Mouse (Mus musculus) v-Abl transformed pro-B cells (cell line): ENCODE results near the gene Zp1.

Experiments
- in situ Hi-C, 2 experiments: fragments of 400-800 bp; cut with MboI; formaldehyde crosslinking; loops; one replicate each; pipeline ENCODE4 v1.15.1; 2025; ENCODE audit not compliant: unreplicated experiment in 2 of 2

Gene Zp1

GRCm38 (mm10) chr19:10880975-10881425, 39.4 kb downstream of the Zp1 start:
- in situ Hi-C loops: loop anchor here (5.0 kb wide), 2 partner anchors 39 to 164 kb away; no protein-coding TSS in a partner anchor

- in situ Hi-C loops: loop anchor here (5.0 kb wide), 2 partner anchors 38 to 163 kb away; no protein-coding TSS in a partner anchor
These were observed 40.1 kb downstream of the Zp1 start for GRCm38 (mm10) chr19:10880085-10880974.

DNA sequence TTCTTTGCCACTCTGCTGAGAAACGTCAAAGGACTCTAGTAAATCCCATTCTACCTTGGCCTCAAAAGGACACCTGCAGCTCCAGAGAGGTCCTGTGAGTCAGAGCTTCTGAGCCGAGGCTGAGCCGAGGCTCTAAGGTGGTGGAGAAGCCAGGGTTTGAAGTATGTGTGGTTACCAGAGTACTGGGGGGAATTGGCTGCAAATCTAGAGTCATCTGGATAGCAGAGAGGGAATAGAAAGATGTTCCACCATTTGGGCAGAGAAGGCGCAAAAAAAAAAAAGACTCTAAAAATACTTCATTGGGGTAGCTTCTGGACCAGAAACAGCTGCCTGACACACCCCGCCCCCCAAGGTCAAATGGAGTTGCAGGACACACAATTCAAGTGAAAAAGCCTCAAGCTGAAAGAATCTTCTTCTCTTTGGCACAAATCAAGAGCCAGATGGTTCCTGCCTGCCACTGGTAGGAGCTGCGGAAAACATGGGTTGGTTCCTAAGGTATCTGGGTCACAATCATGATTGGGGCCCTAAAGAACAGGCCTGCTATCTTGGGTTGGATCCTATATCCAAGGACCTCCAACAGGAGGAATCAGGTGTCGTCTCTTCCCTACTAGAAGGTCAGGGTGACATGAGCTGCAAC, 42.1 kb downstream of the Zp1 start:
- in situ Hi-C loops: loop anchor here (5.0 kb wide), 2 partner anchors 36 to 161 kb away; no protein-coding TSS in a partner anchor

GRCm38 (mm10) chr19:10871328-10871961, 49.0 kb downstream of the Zp1 start:
- in situ Hi-C loops: no loop called here

DNA sequence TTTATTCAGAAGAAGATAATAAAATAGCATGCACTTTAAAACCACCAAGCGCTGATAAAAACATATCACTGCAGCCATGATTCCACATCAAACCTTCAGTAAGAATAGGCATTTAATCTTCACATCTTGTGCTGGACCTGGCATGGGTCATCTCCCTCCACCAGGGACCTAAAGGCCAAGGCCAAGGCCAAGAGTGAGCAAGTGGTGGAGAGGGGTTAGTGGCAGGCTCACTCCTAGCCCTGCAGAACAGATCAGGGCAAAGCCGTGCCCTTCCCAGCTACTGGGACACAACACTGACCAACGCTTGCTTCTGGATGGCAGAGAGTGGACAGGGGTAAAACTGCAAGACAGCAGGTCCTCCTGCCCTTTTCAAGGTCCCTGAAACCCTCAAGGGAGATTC, 49.8 kb downstream of the Zp1 start:
- in situ Hi-C loops: no loop called here

- in situ Hi-C loops: no loop called here
These were observed 50.4 kb downstream of the Zp1 start, which contains the start of gene Tmem132a for GRCm38 (mm10) chr19:10869886-10870527. Gene Tmem132a, minus strand, starts transcription at chr19:10869940.

DNA sequence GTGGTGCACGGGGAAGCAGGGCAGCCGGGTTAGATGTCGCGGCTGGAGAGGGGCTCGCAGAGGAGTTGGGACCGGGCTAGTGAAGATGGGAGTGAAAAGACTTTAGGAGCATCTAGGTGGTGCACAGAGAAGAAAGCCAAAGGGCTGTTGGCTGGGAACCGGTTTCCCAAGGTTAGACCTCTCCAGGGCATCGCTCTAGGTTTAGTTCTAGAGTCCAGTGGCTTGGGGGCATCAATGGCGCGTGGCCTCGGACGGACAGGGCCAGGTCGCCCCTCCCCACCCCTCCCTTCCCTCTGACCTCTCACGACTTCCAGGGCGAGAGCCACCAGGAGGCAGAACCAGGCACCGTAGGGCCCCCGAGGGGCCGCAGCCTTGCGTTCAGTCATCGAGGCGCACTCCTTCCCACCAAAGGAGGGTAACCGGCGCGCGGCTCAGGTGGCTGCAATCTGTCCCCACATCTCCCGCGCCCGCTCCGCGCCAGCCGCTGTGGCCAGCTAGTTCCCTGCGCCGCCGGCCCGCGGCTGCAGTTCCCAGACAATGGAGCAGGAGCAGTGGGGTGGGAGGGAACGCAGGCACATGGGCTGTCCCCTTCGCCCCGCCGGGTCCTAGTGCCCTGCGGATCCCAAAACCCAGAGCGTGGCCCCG, 51.1 kb downstream of the Zp1 start:
- in situ Hi-C loops: no loop called here

DNA sequence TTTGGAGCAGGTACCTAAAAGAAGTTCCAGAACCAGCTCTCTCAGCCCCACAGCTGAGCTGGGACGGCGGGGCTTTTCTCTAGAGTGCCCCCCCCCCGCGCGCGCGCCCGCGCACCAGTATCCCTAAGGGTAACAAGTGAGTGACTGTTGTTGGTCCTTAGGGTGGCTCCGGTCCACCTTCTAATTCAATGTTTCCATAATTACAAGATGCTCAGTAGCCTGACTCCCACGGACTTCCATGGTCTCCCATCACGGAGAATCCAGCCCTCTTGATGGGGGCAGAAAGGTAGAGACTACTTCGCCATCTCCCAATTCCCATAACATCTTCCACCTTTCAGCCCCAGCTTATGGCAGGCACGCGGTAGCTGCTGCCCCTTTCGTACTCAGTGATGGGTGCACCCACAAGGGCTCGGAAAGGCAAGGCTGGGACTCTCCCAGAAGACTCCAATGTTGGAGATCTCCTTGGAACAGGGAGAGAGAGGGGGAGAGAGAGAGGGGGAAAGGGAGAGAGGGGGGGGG, 51.8 kb downstream of the Zp1 start:
- in situ Hi-C loops: no loop called here

DNA sequence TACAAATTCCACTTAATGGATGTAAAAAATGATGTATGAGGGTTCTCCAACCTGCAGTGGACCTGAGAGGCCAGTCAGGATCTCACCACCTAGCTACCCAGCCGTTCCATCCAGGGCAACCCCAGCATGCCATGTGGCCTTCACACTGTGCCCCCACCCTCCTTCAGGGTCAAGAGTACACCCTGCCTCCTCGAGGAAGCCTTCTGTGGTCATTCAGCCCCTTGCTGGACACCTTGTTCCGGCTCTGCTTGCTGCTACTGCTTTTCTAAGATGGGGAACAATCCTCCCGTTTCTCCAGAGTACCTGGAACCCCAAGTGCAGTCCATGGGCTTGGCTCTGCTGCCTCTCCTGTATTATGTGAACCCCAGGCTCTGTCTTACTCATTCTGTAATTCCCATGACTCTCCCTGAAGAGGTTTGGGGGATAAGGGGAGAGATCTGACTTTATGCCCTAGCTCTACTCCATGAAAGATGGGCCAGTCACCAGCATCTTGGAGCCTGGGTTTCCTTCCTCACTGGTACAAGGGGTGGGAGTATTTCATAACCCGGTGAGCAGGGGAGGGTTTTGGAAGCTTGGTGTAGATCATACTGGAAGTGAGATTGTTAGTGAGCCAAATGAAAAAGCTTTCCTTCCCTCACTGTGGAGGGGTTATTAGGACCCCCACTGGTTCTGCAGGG, 52.3 kb downstream of the Zp1 start:
- in situ Hi-C loops: no loop called here

- in situ Hi-C loops: no loop called here
These were observed 54.1 kb downstream of the Zp1 start for GRCm38 (mm10) chr19:10866351-10866750.
